Mouse (Mus musculus) lung, postnatal 0 days (tissue): ENCODE measurements at regions not wholly inside any gene's neighbourhood (a gene's known extent, or its start where the extent isn't known, plus 50 kb on each side); places are given as distances from the start of the nearest gene placed in this dataset.

Experiments
- CTCF ChIP-seq: IDR thresholded peaks from 2 replicates; pipeline ENCODE4 v1.5.1; 2016; ENCODE audit warnings: antibody characterized with exemption, mild to moderate bottlenecking
- EP300 ChIP-seq: IDR thresholded peaks from 2 replicates; pipeline ENCODE4 v1.6.1; 2016; ENCODE audit warnings: antibody characterized with exemption, mild to moderate bottlenecking, control low read depth

- TF ChIP-seq CTCF (no peak), EP300 (no peak)
These were observed 109.8 kb downstream of the Drd1 start for GRCm38 (mm10) chr13:53945681-53946080.
